Mouse (Mus musculus) effector memory CD4-positive, alpha-beta T cell, adult 7 months (primary cell): ENCODE results near the gene Rps15a. TPM values are rescaled to one million over a fixed set of nuclear protein-coding genes. Genes with fewer than 3 reads are reported as not detected.

Source experiments
- polyA plus RNA-seq: library from polyadenylated mRNA; unstranded; fragments of 100-300 nt; shearing (Covaris generic); gene quantifications from one replicate; pipeline ENCODE4 v1.2.1, GENCODE M21; 2017

The Rps15a gene
- polyA plus RNA-seq: 710 TPM

GRCm38 (mm10) chr7:118115877-118116568 is at the start of gene Rps15a:
Gene Rps15a, minus strand, starts transcription at chr7:118116188.

GRCm38 (mm10) chr7:118129430-118130041 is 13.5 kb upstream of the Rps15a start, which contains the start of gene Arl6ip1:
Gene Arl6ip1, minus strand, starts transcription at chr7:118129662.

Other genes with a start within 250 kb of the Rps15a start
- gene Arl6ip1, start 13.5 kb upstream of the Rps15a start, polyA plus RNA-seq: 396 TPM
- 48.8 TPM for gene Smg1, start 127.5 kb upstream of the Rps15a start, polyA plus RNA-seq